Mouse (Mus musculus) E14TG2a.4 (cell line): ENCODE measurements around the gene Alk.

Experiments used
- CTCF ChIP-seq: conservative IDR thresholded peaks from 2 replicates; pipeline ENCODE4 v1.5.1; 2014; ENCODE audit warnings: low read length
- NANOG ChIP-seq: IDR thresholded peaks from 2 replicates; pipeline ENCODE4 v1.6.1; 2014; ENCODE audit warnings: borderline replicate concordance, low read length, mixed read lengths
- POU5F1 ChIP-seq: IDR thresholded peaks from 2 replicates; pipeline ENCODE4 v1.6.1; 2014; ENCODE audit warnings: low read length, borderline replicate concordance

DNA sequence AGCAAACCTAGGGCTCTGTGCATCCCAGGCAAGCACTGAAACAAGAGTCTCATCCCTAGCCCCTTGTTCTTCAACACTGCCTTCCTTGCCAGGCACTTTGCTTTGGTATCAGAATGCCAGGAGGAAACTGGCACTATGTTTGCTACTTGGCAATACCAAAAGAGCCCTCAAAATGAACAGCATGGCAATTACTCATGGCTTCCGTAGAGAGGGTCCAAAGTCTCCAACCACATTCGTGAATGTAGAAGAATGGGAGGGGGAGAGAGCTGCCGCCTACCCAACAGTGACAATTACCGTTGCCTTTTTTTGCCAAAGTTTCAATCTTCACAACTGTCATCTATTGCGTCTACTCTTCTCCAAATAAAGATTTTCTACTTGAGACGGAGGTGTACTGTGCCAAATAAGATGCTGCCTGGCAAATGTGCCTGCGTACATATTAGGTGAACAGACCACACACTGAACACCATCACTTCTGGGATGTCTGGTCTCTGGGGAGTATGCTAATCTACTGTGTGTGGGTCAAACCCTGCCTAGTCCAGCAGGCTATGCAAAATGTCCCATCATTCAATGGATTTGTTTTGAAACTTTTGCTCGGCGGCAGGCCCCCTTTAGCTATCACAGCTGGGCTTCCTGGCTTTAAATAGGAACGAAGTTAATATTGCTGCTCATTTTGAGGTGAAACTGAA is 241.5 kb downstream of the Alk start:
- TF ChIP-seq CTCF (no peak), POU5F1 (no peak), NANOG (no peak)
